Mouse (Mus musculus) NIH3T3 (cell line): ENCODE results near the gene Dcaf6.

Source experiments
- DNase-seq: peaks from one replicate; pipeline ENCODE4 v3.0.0-alpha.2; 2012; ENCODE audit warnings: low read depth

The Dcaf6 gene

GRCm38 (mm10) chr1:165460360-165460800 is at the start of gene Dcaf6, which contains the start of gene Mpc2:
Gene Dcaf6, minus strand, starts transcription at chr1:165460475.
Gene Mpc2, plus strand, starts transcription at chr1:165460637.
- peak; percentile 100 for DNase-seq

DNA sequence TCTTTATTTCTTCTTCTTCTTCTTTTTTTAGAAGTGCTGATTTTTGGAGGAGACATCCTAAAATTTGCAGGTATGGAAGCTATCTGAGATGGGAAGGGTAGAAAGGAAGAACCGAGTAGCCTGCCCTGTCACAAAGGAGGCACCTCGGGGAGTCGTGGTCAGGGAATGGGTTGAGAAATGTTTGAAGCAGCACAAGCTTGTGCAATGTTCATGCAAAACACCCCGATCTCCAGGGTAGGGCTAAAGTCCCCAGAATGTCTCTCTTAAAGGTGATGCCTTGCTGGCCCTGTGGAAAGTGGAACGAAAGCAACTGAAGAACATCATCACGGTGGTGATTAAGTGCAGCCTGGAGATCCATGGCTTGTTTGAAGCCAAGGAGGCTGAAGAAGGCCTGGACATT is 46.0 kb upstream of the Dcaf6 start:
- DNase-seq = no peak

DNA sequence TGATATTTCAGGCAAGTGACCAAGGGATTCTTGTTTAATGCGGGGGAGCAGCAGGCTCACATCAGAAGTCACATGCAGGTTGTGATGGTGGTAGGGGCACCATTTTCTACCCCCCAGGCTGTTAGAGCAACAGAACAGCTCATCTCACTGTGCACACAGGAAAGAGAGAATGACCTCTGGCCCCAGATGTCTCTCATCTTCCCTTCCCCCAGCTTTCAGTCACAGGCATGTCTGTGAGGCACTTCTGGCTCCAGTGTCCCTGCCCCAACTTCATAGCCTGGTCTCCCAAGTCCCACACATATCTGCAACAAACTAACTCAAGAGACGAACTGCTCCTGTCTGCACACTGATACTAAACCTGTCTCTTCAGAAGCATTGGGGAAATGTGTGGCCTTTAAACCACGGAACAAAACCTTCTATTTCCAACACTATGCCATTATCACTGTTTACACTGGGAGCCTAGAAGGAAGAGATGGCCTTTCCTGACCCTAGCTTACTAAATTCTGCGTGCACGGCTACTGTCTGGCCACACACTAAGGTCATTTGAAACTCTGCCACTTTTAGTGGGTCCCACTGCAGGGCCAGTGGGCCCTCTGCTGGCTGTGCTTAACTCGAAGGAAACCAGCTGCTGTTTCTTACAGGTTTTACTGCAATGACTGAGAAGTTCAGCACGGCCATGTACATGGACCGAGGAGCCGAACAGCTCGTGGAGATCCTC is 43.2 kb upstream of the Dcaf6 start:
- peak; percentile 56 for DNase-seq

GRCm38 (mm10) chr1:165498856-165499255 is 38.6 kb upstream of the Dcaf6 start:
- DNase-seq = peak; percentile 79

DNA sequence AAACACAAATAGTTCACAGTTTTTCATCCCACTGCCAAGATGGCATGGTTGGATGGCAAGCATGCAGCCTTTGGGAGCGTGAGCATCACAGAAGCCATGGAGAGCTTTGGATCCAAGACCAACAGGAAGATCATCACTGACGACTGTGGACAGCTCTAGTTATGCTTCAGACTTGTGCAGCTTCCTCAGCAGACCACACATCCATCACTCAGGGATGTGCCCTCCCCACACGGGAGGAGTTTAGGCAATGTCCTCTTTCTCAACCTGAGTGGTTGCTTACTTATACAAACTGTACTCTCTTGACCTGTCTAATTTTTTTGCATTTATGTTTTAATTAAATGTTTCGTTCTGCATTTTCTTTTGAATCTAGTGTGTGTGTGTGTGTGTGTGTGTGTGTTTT is 28.9 kb upstream of the Dcaf6 start:
- no peak for DNase-seq

DNA sequence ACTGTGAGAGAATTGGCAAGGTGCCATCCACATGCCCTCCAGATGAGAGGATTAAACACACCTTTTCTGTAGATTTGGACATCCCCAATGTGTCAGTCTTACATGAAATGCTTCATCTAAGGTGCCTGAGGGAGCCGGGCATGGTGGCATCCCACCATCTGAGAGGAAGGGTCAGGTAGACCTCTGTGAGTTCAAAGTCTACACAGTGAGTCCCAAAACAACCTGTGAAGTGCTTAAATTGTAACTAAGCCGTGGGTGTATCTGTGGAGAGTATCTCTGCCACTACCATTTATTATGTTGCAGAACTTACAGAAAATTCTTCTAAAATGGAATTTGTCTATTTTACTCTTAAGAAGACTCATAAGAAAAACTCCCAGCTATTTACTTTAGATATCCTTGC is 25.8 kb upstream of the Dcaf6 start:
- no peak for DNase-seq

GRCm38 (mm10) chr1:165484688-165485233 is 24.5 kb upstream of the Dcaf6 start, which contains the start of gene Adcy10:
Gene Adcy10, plus strand, starts transcription at chr1:165485183.
- no peak for DNase-seq

- no peak for DNase-seq
These were observed 11.2 kb upstream of the Dcaf6 start for GRCm38 (mm10) chr1:165471490-165471889.

DNA sequence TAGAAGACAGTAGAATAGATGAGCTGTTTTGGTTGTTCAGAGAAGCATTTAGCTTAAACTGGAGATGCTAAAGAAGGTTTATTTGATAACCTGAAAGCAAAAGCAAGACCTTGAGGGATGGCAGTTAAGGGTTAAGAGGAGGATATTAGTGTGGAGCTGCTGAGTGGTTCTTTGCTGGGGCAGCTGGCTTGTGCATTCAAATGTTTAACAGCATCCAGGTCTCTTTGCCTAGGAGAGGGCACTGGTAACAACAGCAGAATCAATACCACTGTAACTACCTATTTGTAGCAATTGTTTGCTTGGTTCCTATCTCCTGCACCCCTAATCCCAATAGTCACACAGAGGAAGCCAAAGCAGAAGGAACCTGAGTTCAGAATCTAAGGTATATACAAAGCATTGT is 9.4 kb upstream of the Dcaf6 start:
- DNase-seq = no peak

DNA sequence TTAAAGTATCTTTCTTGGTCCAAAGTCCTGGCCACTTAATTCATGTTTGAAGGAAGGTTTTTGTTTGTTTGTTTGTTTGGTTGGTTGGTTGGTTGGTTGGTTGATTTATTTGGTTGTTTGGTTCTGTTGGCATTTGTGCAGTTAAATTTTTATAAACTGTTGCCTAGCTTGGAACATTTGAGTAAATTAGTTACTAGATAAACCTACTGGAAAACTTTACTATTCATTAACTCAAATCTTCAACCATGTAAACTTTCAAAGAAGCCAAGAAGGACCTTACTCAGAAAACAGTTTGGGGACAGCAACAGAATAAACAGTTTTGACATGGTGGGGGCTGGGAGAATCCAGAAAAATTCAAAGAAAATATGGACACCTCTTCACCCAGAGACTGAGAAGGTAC is 8.7 kb upstream of the Dcaf6 start:
- DNase-seq = no peak

DNA sequence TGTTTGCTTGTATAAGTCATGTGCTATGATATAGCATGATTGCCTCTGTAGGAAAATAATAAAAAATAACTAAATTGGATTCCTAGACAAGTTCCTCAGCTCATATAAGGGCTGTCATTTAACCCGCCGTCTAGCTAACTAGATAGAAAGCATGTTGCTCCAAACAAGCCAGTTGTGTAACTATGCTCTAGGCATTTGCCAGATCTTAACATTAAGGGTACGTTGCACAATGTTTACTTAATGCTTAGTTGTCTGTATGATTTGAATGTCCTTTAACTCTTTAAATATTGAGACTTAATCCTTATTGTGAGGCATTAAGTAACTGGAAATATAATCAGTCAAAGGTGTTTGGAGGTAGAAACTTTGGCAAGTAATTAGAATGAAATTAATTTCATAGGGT is 4.3 kb upstream of the Dcaf6 start:
- DNase-seq = peak; percentile 15

GRCm38 (mm10) chr1:165462861-165463260 is 2.6 kb upstream of the Dcaf6 start:
- DNase-seq = no peak

DNA sequence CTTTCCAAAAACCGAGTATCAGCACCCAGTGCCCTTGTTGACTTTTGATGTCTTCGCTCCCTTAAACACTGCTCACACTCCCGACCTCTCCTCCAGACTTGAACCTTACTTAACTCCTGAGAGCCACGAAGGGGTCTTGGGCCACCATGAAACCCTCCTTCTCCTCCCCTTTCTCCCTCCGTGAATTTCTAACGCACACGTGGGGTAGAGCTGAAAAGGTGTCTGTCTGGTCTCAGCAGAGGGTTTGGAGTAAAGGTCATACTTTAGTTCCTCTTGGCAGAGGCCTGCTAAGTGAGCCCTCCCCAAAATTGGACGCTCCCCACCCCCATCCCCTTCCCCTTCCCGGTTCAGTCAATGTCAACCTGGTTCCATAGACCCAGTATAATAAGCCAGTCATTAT is 1.4 kb upstream of the Dcaf6 start:
- DNase-seq = no peak

DNA sequence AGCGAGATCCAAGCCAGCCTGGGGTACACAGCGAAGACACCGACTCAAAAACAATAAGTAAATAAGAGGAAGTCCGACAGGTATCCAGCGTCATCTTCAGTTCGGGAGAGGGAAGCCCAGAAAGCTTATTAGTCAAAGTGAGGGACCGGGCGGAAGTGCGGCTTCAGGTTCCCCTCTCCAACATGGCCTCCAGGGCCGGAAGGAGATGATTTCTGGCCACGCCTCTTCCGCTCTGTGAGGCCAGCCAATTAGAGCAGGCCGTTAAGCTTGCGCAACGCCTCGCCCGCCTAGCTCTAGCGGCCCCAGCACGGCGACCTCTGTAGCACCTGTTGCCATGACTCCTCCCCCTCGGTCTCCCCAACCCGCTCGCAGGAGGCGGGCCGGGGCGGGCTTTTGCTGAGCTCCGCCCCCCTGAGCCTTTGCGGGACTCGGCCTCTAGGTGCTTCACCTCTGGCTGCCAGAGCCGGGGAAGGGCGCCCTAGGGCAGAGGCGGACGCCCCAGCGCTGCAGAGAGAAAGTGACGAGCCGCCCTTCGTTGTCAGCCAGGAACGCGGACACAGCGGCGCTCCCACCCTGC is 614 bp upstream of the Dcaf6 start:
- DNase-seq = peak; percentile 100

DNA sequence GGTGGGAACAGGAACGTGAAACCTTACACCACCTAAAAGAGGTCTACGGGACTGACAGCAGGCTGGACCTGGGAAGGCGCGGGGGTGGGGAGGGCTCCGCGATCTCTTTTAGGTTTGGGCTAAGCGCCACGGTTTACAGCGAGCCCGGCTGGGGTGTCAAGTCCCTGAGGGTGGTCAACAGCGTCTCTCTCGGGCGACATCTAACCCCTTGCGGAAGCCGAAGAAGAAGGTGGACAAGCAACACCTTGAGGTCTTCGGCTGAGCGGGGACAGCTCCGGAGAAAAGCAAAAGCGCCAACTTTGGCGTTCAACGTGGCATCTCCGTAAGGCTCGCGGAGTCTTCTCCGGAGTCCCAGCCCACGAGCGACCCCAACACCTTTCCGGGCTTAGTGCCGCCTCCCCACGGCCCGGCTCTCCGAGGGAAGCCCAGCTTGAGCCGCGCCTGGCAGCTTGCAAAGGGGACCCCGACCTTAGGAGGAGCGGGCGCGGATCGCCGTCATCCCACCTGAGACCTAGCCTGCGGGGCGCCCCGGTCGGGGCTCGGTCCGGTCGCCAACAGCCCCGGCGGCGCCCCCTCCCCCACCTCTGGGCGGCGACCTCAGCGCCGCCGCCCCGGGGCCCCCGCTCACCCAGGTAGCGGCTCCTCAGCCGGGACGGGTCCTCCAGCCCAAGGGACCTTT is 633 bp downstream of the Dcaf6 start:
- peak; percentile 75 for DNase-seq

DNA sequence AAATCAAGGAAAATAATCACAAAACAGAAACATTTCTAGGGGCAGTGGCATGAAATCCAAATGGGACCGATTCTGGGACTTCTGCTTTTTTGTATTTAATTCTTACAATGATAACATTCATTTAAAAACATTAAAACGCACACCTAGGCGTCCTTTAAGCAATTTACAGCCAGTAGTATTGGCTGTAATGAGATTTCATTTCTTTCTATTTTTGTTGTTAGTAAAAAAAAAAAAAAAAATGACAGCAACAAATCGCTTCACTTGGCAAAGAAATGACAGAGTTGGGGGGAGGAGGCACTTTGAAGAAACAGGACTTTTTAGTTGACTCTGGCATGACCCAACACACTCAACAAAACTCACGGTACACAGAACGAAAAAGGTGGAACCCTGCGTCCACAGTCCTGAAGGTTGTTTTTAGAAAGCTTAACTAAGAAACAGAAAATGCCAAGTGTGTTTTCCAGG is 1.2 kb downstream of the Dcaf6 start:
- DNase-seq = no peak

GRCm38 (mm10) chr1:165441719-165442118 is 18.6 kb downstream of the Dcaf6 start:
- DNase-seq = no peak

- no peak for DNase-seq
These were observed 19.1 kb downstream of the Dcaf6 start for GRCm38 (mm10) chr1:165441201-165441600.

DNA sequence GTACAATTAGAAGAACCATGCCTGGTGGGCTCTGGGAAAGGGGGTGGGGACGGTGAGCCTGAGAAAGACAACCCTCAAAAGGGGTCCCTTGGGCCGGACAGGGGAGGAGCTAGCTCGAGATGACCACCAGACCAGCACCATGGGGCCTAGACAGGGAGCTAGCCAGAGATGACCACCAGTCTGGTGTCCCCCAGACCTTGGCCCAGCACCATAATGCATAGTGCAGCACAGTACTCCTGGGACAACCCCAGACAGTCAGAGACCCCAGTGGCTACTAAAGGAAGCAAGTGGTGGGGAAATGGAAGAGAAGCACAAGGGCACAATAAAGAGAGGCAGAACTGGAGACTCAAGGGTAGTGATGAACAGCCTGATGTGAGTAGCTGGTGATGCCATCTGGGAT is 19.5 kb downstream of the Dcaf6 start:
- DNase-seq = no peak

- DNase-seq = peak; percentile 34
These were observed 21.8 kb downstream of the Dcaf6 start for GRCm38 (mm10) chr1:165438289-165439021.

DNA sequence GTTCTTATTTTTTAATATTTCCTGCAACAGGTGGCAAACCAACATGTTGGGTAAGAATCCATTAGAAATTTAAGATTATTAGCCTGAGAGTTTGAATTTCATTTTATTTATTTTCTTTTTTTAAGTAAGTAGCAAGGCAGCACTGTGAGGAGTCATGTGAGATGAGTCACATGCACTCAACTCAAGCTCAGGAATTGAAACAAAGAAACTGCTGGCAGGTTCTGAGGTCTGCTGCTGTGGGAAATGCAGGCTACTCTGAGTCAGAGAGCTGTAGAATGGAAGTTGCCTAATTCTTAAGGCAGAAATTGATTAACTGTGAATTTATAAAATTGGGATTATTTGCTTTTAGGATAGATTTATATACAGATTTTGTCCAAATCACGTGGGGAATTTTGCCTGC is 27.4 kb downstream of the Dcaf6 start:
- peak; percentile 87 for DNase-seq

DNA sequence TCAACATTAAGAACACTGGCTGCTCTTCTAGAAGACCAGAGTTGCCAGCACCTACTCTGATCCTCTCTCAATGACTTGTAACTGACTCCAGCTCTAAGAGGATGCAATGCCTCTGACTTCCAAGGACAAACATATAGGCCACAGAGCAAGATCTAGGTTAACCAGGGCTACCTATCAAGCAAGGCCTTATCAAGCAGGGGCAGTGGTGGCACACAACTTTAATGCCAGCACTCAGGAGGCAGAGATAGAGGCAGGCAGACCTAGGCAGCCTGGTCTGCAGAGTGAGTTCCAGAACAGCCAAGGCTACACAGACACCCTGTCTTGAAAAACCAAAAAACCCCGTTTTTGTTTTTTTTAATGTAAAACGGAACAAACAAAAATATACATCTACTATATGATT is 34.0 kb downstream of the Dcaf6 start:
- DNase-seq = no peak
